Mouse (Mus musculus) liver, postnatal 0 days (tissue): ENCODE data around the gene Snx29.

Experiments
- CTCF ChIP-seq: sonication (generic); IDR thresholded peaks from 2 replicates; pipeline ENCODE4 v1.5.1; 2016; ENCODE audit warnings: antibody characterized with exemption, low read depth
- EP300 ChIP-seq: IDR thresholded peaks from 2 replicates; pipeline ENCODE4 v1.6.1; 2016; ENCODE audit warnings: antibody characterized with exemption, low read depth, mild to moderate bottlenecking

DNA sequence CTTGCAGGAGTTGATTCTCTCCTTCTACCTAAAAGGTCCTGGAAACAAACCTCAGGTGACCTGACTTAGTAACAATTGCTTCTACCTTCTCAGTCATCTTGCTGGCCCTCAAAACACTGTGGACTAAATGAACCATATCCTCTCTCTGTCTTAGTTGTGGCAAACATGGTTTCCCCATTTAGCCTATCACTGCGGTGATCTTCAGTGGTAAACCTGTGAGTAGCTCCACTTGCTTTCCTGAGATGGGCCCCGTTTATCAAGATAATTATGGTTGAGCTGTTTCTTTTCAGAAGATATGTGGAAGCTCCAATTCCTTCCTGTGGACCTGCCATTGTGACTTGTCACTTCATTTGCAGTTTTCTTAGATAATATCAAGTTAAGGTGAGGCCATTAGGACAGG is 37.8 kb upstream of the Snx29 start:
- TF ChIP-seq CTCF, result no peak
- TF ChIP-seq EP300, result no peak
